Mouse (Mus musculus): ENCODE measurements around the gene Med23.

Med23 gene

GRCm38 (mm10) chr10:24873624-24874023, 3.8 kb downstream of the Med23 start:
- no peak for DNase-seq (ENCODE audit: low read depth, low spot score)

GRCm38 (mm10) chr10:24886008-24886407, 16.2 kb downstream of the Med23 start:
- DNase-seq (ENCODE audit: low read depth, low spot score) = no peak

- no peak for DNase-seq (ENCODE audit: low read depth, low spot score)
Measured at GRCm38 (mm10) chr10:24888343-24888742, 18.6 kb downstream of the Med23 start.

DNA sequence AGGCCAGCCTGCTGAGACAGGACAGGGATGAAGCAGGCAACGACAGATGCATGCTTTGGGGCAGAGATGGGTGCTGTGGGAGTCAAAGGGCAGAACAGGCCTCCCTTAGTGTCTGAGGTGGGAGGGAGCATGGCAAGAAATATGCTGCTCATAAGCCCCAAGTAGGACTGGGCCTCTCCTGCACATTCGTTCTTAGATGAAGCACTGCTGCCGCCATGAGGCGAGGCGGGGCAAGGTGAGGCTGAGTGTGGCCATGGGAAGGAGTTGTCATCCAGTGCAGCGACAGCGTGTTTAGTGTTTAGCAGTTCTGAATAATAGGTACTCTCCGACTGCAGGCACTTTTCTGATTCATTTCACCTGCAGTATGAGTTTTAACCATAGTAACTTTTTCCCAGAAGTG, 26.1 kb downstream of the Med23 start:
- DNase-seq (ENCODE audit: low read depth, low spot score) = no peak

- no peak for DNase-seq (ENCODE audit: low read depth, low spot score)
Measured at GRCm38 (mm10) chr10:24905627-24906026, 35.8 kb downstream of the Med23 start.

GRCm38 (mm10) chr10:24911199-24911598, 41.4 kb downstream of the Med23 start:
- no peak for DNase-seq (ENCODE audit: low read depth, low spot score)

DNA sequence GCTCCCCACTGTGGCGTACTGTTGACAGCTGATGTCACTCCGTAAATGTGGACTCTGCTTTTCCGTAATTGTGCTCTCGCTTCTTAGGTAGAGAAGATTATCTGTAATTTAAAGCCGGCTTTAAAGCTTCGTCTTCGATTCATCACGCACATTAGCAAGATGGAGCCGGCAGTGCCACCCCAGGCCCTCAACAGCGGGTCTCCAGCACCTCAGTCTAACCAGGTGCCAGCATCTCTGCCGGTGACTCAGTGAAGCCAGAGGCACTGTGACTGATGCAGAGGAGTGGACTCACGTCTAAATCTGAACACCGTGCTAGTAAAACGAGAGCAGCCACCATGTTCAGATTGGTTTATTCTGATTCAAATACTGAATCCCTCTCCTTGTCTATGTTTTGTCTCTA, 42.8 kb downstream of the Med23 start:
- no peak for DNase-seq (ENCODE audit: low read depth, low spot score)

DNA sequence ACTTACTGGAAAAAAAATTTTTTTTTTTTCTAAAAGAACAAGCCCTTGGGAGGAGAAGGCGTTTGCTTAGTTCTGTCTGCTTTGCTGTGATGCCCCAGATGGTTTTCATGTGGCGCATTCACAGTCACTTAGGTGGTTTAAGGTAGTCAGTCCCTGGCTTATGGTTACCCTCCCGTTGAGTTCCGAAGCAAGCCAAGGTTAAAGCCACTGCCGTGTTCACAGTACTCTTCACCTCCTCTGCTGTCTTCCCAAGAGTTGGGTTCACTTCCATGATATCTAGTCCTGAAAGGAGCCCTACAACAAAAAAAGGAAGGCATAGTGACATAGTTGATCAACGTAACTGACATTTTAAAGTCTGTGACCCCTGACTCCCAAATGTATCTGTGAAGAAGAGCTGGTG, 45.7 kb downstream of the Med23 start:
- DNase-seq (ENCODE audit: low read depth, low spot score) = no peak

DNA sequence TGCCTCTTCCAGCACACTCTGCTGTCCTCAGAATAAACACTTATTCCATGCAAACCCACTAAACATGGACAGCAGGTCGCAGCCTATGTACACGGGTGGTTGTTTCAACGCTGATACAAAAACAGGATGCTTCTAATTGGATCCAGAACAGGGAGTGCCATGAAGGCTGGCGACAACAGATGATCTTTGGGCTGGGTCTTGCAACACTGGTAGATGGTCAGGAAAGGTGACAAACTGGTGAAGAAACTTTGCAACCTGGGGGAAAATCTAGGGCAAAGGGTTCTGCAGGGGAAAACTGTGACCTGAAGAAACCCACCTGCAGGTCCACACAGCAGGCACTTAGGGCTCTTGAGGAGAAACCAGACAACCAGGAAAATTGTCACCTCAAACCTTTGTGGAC, 53.2 kb downstream of the Med23 start:
- no peak for DNase-seq (ENCODE audit: low read depth, low spot score)

GRCm38 (mm10) chr10:24924296-24924695, 54.5 kb downstream of the Med23 start:
- DNase-seq (ENCODE audit: low read depth, low spot score) = no peak

DNA sequence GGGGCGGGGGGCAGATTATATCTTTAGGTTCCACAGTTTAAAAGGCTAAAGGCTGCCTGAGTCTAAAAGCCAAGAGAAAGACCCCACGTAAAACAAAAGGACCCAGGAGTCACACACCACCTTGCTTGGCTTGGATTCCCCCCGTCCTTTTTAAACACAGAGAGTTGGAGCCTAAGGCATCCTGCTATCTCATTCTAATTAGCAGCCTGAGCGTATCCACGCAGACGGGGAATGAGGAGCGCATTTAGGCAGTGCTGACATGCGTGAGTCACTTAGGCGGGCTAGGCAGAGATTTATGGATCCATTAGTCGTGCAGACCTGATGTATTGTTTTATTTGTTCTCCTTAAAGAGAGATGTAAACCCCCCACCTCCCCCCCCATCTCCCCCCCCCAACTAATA, 56.6 kb downstream of the Med23 start:
- no peak for DNase-seq (ENCODE audit: low read depth, low spot score)

- DNase-seq (ENCODE audit: low read depth, low spot score) = no peak
Measured at GRCm38 (mm10) chr10:24926962-24927720, 57.4 kb downstream of the Med23 start, which contains the start of gene Arg1. Arg1 (minus strand) TSS chr10:24927484.

- no peak for DNase-seq (ENCODE audit: low read depth, low spot score)
Measured at GRCm38 (mm10) chr10:24928072-24928471, 58.3 kb downstream of the Med23 start.

DNA sequence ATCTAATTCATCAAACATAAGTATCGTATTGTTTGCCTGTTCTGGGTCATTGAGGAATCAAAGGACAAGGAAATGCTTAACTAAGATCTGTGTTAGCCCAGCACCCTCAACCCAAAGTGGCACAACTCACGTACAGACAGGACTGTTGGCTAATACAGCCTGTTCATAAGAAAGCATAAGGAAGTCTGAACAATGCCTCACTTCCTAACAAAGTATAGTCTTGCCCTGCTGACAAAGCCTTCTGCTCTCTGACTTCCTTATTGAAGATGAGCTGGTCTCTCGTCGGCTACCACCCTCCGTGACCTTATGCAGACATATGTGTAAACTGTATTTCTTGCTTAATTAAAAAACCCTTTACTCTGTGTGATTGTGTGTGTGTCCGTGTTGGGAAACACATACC, 60.4 kb downstream of the Med23 start:
- DNase-seq (ENCODE audit: low read depth, low spot score) = no peak

DNA sequence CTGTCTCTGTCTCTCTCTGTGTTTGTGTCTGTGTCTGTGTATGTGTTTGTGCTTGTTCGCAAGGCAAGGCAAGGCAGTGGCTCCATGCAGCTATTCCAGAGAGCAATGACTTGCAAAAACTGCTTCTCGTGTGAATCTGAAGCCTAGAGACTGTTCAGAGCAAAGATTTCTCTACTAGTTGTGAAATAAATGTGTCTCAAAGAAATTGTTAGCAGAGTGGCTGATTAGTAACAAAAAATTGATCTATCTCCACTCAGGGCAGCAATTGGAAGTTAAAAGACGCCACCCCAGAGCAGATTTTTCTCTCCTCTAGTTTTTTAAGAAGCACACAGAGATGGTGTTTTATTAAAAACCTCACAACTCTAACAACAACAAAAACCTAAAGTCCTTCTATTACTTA, 78.1 kb downstream of the Med23 start:
- DNase-seq (ENCODE audit: low read depth, low spot score) = no peak

GRCm38 (mm10) chr10:24948278-24948677, 78.5 kb downstream of the Med23 start:
- no peak for DNase-seq (ENCODE audit: low read depth, low spot score)

DNA sequence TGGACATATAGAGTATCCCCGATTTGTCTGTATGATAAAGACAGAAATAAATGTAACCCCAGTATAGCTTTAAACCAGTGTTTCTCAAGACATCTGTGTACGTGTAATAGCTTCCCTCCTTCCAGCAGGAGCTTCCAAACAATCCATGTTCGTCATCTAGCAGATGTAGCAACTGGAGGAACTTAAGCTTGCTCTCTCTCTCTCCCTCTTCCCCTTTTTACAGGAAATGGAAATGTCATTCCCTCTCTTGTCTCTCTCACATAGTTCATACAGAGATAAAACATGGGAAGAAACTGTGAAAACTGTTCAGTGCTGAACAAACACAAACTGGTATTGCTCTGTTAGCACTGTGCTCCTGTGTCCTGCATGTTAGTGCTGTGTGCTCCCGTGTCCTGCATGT, 80.4 kb downstream of the Med23 start:
- no peak for DNase-seq (ENCODE audit: low read depth, low spot score)

DNA sequence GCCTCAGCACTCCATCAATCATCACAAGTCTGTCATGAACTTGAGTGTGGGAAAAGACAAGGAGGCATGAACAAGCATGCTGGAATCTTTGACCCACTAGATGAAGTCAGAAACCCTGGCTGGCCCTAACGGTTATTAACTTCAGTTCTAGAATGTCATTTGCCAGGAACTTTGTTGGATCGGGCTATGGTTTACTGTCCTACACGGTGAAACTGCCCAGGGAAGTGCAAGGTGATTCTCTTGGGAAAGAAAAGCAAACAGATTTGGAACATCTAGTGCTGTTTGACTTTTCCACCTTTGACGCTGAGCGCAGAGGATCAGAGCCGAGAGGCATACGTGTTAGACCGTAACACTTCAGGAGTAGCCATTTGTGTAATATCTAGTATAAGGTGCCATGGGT, 81.8 kb downstream of the Med23 start:
- no peak for DNase-seq (ENCODE audit: low read depth, low spot score)

- no peak for DNase-seq (ENCODE audit: low read depth, low spot score)
Measured at GRCm38 (mm10) chr10:24952549-24952948, 82.8 kb downstream of the Med23 start.

GRCm38 (mm10) chr10:24953876-24954275, 84.1 kb downstream of the Med23 start:
- no peak for DNase-seq (ENCODE audit: low read depth, low spot score)

DNA sequence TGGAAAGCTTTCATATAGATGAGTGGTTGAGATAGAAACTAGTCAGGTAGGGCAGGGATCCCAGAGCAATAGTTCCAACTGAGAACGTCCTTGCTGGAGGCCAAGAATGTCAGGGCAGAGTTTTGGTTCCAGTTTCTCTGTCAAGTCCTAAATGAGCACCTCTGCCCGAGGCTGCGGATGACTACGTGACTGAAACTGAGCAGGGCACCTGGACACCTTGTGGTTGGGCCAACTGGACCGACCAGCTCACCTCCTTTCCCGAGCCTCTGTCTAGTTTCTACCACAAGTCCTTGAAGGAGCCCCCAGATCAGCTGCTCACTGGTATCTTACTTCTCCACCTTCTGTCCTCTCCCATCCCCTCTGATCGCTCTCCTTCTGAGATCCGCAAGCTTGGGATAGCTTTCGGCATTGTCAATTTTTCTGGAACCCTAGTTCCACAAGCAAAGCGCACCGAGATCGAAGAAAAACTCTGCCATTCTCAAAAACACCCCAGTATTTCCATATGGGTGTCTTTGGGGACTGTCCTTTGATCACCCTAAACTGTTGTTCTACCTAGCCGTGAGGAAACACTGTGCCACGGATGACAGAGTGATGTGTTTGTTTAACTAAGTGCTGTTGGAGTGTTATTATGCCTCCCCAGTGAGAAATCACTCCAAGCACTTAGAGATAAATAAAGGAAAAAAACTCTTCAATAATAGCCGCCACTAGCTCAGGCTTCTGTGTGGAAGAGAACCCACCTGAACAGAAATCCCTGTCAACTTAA, 88.7 kb downstream of the Med23 start:
- DNase-seq (ENCODE audit: low read depth, low spot score) = no peak

DNA sequence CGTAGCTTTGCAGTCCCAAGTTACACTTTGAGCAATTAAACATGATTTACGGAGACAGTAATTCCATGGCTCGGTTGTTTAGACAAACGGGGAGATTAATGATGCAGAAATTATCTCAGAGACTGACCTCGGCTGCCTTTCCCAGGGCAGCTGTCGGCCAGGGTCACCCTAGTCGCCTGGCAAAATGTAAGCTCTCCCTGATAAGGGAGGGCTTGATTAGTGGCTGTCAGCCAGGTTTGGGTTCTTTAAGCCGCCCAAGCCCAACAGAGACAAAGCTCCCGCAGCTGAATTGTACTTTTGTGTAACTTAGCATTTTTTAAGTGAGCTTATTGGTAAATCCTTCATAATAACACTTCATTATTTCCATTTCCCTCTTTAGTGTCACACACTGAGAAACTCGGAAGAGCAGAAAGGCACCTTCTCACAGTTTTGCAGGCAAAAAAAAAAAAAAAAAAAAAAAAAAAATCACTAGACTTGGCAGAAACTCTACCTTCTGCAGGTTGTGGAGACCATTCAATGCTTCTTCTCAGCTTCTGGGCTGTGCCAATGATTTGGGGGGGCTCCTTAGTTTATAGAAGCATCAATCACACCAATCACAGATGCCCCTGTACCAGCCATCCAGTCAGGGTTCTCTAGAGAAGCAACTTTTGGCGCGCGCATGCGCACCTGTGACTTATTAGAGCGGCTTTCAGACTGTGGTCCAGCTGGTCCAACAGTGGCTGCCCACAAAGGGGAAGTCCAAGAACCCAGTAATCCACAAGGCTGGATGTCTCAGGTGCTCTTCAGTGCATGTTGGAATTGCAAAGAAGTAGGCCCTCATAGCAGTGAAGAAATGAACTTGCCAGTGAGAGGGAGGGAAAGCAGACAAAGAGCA, 89.5 kb downstream of the Med23 start:
- no peak for DNase-seq (ENCODE audit: low read depth, low spot score)

Measured in brain, embryonic 18.5 days (tissue).